Mouse (Mus musculus) lung, adult 2 months (tissue): ENCODE measurements around the gene Jun. TPM values are rescaled to one million over a fixed set of nuclear protein-coding genes. Genes with fewer than 3 reads are reported as not detected.

Experiments used
- DNase-seq: peaks from one replicate; pipeline ENCODE4 v3.0.0; 2022
- H3K4me1 ChIP-seq: fragments of 200-500 bp; 2 replicates; pipeline ENCODE4 v1.6.1; 2011; ENCODE audit warnings: low read length; ENCODE audit not compliant: control insufficient read depth, insufficient read depth
- H3K4me3 ChIP-seq: fragments of 200-500 bp; replicated peaks from 2 replicates; pipeline ENCODE3; 2011; ENCODE audit warnings: low read depth, mild to moderate bottlenecking, control low read depth, low read length; ENCODE audit errors: extremely low read depth
- CTCF ChIP-seq: fragments of 200-500 bp; IDR thresholded peaks from 2 replicates; pipeline ENCODE4 v1.5.1; 2011; ENCODE audit warnings: mild to moderate bottlenecking, low read length, control low read depth; ENCODE audit not compliant: insufficient read depth
- POLR2A ChIP-seq: fragments of 200-500 bp; IDR thresholded peaks from 2 replicates; pipeline ENCODE4 v1.6.1; 2011; ENCODE audit warnings: low read depth, mild to moderate bottlenecking, control low read depth, low read length, borderline replicate concordance; ENCODE audit errors: extremely low read depth
- WGBS: fragments of 180-500 bp; shearing (Covaris S2); methylation state at CpG from one replicate; pipeline ENCODE4 v1.1.7; 2018; 5-methylcytosine and 5-hydroxymethylcytosine counted together
- polyA plus RNA-seq: library from polyadenylated mRNA; depleted of rRNA; stranded (reverse); fragments of >200 nt; gene quantifications from 2 replicates; pipeline ENCODE4 v1.2.3, GENCODE M21; 2012; rRNA removed

The Jun gene
- polyA plus RNA-seq, 1 experiment: 176 TPM

DNA sequence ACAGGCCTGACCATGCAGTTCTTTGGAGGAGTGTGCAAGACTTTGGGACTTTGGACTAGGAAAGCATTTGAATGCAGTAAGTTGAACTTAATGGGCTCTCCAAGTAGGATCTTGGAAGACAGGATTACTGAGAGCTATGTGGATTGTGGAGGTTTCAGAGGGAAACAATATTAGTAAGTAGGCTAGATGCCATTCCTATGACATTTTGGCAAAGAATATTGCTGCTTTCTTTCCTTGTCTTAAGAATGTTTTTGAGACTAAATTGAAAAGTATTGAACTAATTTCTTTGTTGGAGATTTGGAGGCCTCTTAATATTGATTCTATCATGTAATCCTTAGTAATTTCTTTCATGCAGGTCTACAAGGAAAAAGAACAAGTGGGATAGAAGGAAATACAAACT, 39.8 kb downstream of the Jun start:
- DNase-seq: no peak
- TF ChIP-seq POLR2A (no peak), CTCF (no peak)
- 0 out of 2 replicates have a peak, but pooled peaks cover 2% of the 10 kb centered on the region for H3K4me1 ChIP-seq
- no peak overlapping the region for H3K4me3 ChIP-seq

DNA sequence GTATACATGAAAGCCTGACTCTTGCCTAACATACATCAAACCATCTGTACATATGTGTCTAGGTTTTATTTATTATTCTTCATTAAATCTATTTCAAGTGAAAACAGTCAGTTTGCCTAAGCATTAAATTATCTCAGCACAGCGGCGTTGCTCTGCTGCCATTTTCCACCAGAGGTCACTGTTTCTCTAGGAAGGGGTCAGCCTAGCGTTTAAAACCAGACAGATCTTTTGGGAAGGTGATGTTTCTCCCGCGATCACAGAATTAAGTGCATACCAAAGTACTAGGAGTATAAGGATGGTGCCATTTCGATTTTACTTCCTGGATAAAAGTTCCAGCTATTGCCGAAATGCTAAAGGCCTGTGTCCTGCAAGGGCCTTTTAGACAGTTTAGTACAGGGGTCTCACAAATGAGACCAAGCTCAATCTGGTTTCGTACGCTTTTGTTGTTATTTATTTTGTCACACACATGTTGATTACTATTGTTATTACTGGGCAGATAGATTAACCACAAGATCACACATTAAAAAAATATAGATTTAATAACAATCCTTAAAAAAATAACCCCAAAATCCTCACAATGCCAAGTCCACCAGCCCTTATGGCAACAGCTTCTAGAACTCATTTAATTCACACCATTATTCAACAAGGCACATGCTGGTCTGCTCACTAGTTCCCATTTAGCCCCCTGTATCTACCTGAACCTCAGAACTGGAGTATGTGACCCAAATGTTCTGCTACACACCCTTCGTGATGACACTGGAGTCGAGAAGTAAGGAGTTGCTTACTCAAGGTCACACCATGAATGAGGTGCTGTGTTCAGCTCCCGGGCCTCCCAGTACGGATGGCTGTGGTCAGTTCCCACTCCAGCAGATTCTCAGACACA, 43.6 kb downstream of the Jun start:
- 39% methylated on average over 13 of the region's 13 CpGs for WGBS
- Histone ChIP-seq H3K4me1 (0 out of 2 replicates have a peak, but pooled peaks cover 2% of the 10 kb centered on the region), H3K4me3 (no peak overlapping the region)
- peak; percentile 75 for DNase-seq
- TF ChIP-seq POLR2A (no peak), CTCF (peak; percentile 88)

DNA sequence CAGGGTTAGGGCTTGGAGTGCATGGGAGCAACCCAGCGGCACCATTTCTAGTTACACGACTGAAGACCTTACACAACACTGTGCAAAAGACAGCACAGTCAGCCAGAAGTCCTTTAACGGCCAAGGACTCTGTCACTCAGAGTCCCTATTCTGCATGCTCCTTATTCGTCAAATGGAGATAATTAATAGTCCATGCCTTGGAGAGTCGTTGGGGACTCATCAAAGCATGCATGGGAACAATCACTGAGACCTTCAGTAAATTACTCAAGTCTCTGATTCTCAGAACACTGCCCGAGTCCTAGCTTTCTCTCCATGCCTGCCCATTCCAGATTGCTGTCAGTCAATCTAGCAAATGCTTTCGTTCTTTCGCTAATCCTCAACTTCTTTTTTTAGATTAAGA, 44.3 kb downstream of the Jun start:
- 65% methylated on average over 8 of the region's 8 CpGs for WGBS
- TF ChIP-seq CTCF (no peak), POLR2A (no peak)

DNA sequence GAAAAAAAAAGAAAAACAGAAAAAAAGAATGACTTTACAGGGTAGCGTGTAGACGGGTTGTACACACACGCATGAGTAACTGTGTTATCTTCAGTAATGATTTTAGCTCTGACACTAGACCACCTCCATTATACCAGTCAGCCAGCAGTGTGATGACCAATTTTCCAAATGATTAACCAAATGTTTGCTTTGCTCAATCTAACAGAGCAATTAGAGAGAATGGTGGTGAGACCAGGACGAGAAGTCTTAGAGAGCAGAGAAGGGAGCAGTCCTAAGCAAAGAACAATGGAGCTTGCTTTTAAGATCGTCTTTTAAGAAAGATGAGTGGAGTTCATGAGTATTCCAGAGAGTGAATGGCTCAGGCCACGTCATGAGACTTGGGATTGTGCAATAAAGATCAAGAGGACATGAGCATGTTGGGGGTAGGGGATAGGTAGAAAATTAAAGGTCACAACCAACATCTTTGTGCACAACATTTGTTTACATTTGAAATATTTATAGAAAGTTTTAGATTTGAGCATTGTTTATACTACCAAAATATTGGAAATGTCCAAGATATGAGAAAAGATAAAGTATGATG, 46.7 kb downstream of the Jun start:
- WGBS: 78% methylated on average over 6 of the region's 6 CpGs
- Histone ChIP-seq H3K4me3 (no peak overlapping the region), H3K4me1 (0 out of 2 replicates have a peak, but pooled peaks cover 2% of the 10 kb centered on the region)
- DNase-seq: no peak
- TF ChIP-seq POLR2A (no peak), CTCF (no peak)

More for the DNA sequence above, 44.3 kb downstream of the Jun start:
- DNase-seq: no peak
- 0 out of 2 replicates have a peak, but pooled peaks cover 2% of the 10 kb centered on the region for H3K4me1 ChIP-seq
- H3K4me3 ChIP-seq: no peak overlapping the region

DNA sequence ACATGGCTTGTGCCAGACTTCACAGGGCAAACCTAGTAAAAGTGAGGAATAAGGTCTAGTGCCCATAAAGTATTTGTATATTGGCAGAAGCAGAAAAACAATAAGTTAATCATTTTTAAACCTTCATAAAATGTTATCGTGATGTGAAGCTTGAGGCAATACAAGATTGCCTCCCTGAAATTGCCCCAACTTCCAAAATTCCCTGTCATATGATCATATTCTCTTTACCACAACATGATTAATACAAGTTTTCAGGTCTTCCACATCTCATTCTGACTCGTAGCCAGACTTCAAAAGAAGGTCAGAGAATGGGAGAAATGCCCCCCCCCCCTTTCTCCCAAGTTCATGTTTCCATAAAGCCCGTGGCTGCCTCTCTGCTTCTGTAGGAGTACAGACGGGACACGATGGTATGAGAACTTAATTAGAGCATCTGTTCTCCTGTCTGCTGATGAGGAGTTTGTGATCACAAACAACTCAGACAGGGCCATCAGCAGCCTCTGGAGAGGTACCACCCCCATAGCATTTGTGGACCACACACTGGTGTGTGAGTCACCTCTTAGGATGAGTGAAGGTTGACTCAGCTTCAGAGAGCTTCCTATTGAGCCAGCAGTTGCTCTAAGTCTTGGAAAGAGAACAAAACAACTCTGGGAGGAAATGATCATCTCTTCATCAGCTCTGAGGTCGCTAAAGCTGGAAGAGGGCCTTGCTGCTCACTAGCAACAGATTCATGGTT, 50.8 kb downstream of the Jun start:
- no peak overlapping the region for H3K4me3 ChIP-seq
- no peak for DNase-seq
- 54% methylated on average over 6 of the region's 6 CpGs for WGBS

DNA sequence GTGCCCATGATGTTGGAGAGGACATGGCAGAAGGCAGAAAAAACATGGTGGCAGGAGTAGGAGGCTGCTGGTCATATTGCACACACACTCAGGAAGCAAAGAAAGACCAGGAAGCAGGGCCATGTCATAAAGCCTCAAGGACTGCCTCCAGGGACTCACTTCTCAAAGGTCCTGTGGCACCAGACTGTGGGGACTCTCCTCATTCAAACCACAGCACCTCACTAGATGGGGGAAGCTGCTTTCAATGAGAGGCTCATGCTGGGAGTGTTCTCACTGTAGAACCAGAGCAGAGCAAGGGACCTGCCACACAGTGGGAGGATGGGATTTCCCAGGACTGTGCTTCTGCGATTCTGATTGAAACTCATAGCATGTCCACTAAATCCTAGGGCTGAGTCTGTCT, 51.9 kb downstream of the Jun start:
- WGBS: 91% methylated on average over 1 of the region's 1 CpGs
- TF ChIP-seq CTCF (no peak), POLR2A (no peak)
- no peak for DNase-seq

More for the DNA sequence above, 50.8 kb downstream of the Jun start:
- no peak for TF ChIP-seq CTCF
- no peak for TF ChIP-seq POLR2A
- H3K4me1 ChIP-seq: no peaks in the 10 kb centered on the region

DNA sequence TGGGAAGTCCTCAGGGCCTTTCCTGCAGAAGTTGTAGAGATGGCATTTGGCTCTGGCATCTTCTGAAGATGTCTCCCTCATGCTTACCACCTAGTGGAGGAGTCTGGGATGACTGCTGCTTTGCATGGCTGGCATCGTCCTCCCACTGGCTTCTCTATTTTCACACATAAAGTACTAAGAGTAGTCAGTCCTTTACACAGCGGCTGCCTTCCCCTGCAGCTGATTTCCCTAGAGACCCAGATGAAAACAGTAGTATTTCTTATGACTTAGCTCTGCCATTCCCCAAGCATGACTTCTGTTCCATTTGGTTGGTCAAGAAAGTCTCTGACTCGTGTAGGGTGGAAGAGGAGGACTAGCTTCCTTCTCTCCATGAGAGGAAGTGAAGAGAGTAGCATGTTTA, 52.8 kb downstream of the Jun start:
- peak; percentile 48 for TF ChIP-seq CTCF
- TF ChIP-seq POLR2A: no peak
- Histone ChIP-seq H3K4me1 (no peaks in the 10 kb centered on the region), H3K4me3 (no peak overlapping the region)
- DNase-seq: no peak
- 49% methylated on average over 3 of the region's 3 CpGs for WGBS

More for the DNA sequence above, 51.9 kb downstream of the Jun start:
- H3K4me3 ChIP-seq: no peak overlapping the region
- H3K4me1 ChIP-seq: no peaks in the 10 kb centered on the region

Other genes with a start within 250 kb of the Jun start
- not detected in 2 replicates for gene Eqtn, start 123.4 kb downstream of the Jun start, polyA plus RNA-seq
- gene Mysm1, start 73.1 kb downstream of the Jun start, polyA plus RNA-seq: 4.0 and 7.6 TPM in 2 replicates